Mouse (Mus musculus) cerebellum, adult 9-10 months (tissue): ENCODE results near the gene Clec5a.
"Not testable (repeated sequence)": the region's sequence is repeated elsewhere in the genome, so short reads cannot be mapped to it uniquely, and the experiment has no call there.

ENCODE experiments used
- DNase-seq: peaks from one replicate; pipeline ENCODE4 v3.0.0; 2022

Gene Clec5a

DNA sequence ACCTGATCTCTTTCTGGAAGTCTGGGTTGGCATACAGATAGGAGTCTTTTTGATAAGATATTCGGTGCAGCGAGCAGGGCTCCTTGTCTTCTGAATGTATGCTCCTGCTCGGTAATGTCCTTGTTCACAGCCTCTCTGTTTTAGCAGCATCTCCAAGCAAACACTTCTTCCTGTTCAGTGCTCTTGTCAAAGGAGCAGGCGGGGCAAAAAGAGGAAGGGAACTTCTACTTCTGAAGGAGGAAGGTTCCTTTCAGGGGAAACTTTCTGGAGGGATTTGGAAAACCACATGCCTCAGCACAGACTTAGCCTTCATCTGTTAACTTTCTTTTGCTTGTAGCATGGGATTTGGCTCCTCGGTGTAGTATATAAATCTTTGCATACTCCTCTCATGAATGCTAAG lies at the start of gene Clec5a:
Gene Clec5a, minus strand, starts transcription at position 177 of the 400 bp plus-strand sequence.
- no peak for DNase-seq

- no peak for DNase-seq
Observed at GRCm38 (mm10) chr6:40634640-40635071, 49.0 kb upstream of the Clec5a start.

- no peak for DNase-seq
Observed at GRCm38 (mm10) chr6:40628406-40629000, 42.9 kb upstream of the Clec5a start, which contains the start of gene Mgam. Gene Mgam (plus strand): TSS chr6:40628831.

GRCm38 (mm10) chr6:40626111-40626510 lies 40.5 kb upstream of the Clec5a start:
- DNase-seq: no peak

DNA sequence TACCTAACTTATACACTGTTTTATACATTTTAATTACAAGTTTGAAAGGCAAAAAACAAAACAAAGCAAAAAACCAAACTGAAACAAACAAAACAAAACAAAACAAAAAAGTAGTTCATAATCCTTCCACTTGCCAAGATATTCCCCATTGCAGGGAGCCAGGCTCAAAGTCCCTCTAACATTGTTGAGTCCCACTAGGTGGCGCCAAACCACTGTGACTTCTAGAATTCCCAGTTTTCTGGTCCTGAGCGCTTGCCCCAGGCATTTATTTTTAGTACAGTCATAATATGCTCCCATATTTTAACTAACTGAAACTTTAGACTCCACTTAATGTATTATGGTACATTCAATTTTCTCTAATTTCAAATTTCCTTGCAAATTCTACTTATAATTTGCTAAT lies 32.3 kb upstream of the Clec5a start:
- DNase-seq: peak; percentile 18

DNA sequence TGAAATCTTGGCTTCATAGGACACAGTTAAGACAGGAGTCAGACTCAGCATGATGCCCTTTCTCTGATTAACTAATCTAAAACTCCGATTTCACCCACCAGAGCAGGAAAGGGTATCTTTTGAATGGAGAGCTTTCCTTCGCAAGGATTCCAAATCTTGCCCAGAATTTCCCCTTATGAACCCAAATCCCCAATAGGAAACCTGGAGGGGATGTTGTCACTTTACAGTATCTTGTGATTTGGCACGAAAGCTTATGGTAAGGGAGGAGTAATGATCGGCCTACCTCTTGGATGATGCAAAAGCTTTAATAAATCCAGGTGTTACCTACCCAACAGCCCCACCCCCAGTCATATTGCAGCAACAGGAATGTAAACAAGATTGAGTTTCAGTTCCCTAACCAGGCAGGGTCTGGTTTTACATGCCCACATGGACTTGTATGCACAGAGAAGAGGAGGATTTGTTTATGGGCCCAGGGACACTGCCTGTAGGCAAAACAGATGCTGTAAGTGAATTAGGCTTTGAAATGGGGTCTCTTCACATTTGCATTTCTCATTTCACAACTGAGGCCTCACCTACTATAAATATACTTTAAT lies 27.7 kb upstream of the Clec5a start, which contains the start of gene Tas2r138:
Gene Tas2r138, minus strand, starts transcription at position 51 of the 593 bp plus-strand sequence.
- DNase-seq: no peak

- no peak for DNase-seq
Observed at GRCm38 (mm10) chr6:40610244-40610643, 24.6 kb upstream of the Clec5a start.

DNA sequence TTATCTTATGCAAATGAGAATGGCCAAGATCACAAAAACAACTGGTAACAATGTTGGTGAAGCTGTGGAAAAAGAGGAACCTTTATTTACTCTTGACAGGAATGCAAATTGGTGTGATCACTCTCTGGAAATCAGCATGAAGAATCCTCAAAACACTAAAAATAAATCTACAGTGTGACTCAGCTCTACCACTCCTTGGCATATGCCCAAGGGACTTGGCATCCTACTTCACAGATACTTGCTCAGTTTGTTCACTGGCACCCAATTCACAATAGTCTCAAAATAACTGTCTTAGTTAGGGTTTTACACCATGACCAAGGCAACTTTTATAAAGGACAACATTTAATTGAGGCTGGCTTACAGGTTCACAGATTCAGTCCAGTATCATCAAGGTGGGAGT lies 21.8 kb upstream of the Clec5a start:
- peak; percentile 32 for DNase-seq

DNA sequence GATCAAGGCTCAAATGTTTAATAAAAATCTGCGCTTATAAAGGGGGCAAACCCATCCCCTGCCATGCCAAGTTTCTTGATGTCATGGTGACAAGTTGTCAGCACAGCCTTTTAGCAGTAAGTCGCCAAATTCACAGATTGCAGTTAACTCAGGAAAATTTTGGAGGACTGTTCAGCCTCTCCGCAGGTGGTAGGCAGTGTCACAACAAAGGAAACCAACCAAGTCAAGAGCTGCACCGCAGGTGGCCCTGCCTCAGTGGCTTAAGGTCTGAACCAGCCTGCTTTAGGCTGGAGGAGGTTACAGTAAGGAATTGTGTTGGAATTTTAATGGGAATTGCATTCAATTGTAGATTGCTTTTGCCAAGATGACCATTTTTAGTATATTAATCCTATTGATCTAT lies 12.9 kb upstream of the Clec5a start:
- not testable (repeated sequence) for DNase-seq

GRCm38 (mm10) chr6:40594804-40595550 lies 9.4 kb upstream of the Clec5a start:
- DNase-seq: no peak

GRCm38 (mm10) chr6:40588346-40588745 lies 2.7 kb upstream of the Clec5a start:
- no peak for DNase-seq

GRCm38 (mm10) chr6:40584336-40584735 lies 1.3 kb downstream of the Clec5a start:
- DNase-seq: no peak

GRCm38 (mm10) chr6:40576305-40576704 lies 9.3 kb downstream of the Clec5a start:
- no peak for DNase-seq

- DNase-seq: no peak
Observed at GRCm38 (mm10) chr6:40573618-40574017, 12.0 kb downstream of the Clec5a start.

DNA sequence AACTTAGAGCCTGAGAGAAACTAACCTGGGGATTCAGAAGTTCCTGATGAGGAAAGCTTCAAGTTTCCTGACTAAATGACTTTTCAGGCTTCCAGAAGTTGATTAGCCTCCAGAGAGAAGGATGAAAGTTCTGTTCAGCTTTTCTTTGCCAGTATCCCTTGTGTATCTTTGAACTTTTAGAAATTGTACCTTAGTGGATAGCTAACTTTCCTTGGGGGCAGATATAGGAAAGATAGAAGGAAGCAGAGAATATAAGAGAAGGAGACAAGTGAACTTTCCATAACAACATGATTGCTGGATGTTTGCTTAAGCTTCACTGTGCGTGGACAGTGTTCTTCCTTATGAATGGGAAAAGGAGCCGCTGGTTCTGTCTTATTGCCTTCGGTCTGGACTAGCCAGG lies 16.4 kb downstream of the Clec5a start, which contains the start of gene Olfr460:
Gene Olfr460, plus strand, starts transcription at position 301 of the 400 bp plus-strand sequence.
- no peak for DNase-seq

- no peak for DNase-seq
Observed at GRCm38 (mm10) chr6:40554950-40555349, 30.7 kb downstream of the Clec5a start, which contains the start of gene Olfr461. Gene Olfr461 (minus strand): TSS chr6:40555050.

DNA sequence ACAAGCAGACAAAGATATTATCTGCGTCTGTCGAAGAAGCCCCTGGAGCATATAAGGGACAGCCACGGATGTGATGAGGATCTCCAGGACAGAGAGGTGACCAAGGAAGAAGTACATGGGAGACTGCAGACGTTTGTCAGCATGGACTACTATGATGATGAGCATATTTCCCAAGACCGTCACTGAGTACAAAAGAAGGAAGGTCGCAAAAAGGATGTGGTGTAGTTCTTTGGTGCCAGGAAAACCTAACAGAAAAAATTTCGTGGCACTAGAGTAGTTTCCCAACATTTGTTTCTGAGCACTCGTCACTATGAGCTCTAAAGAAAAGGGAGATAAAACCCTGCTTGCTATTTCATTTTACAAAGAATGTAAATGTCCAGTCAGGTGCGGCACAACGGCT lies 40.9 kb downstream of the Clec5a start:
- no peak for DNase-seq
